Mouse (Mus musculus): Measurements from ENCODE around the gene Ankrd61.

DNA sequence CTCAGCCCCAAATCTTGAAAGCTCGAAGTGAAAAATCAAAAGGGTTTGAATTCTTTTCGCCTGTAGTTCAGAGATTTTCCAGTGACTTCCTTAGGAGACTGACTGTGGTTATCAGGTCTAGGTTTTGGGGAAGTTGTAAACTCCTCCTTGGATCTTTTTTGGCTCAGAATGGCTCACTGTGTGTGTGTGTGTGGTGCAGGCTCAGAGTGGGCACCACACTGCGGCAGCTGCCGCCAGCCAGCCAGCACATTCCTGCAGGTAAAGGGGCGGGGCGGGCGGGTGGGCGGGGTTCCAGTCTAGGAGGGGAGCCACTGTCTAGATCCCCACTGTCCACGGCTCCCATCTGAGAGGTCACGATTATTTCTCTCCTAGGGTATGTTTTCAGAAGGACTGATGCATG, 44.1 kb upstream of the Ankrd61 start:
- TF ChIP-seq CTCF (IDR thresholded peaks at IDR 0.05; ENCODE audit: low read depth, low read length) (no peak), POLR2A (IDR thresholded peaks at IDR 0.05; ENCODE audit: extremely low read depth, insufficient read depth, low read length) (no peak)

Measured in liver, adult 2 months (tissue).